Mouse (Mus musculus) CH12.LX (cell line): Measurements from ENCODE around the gene Itgb2. TPM values are rescaled to one million over a fixed set of nuclear protein-coding genes. Genes with fewer than 3 reads are reported as not detected.

Source experiments
- DNase-seq: peaks from one replicate; pipeline ENCODE4 v3.0.0-alpha.2; 2013; ENCODE audit errors: extremely low read depth
- H3K27ac ChIP-seq: 2 replicates; pipeline ENCODE4 v1.5.1; 2012; ENCODE audit warnings: low read depth, mild to moderate bottlenecking, control low read depth, moderate library complexity; ENCODE audit not compliant: insufficient read depth
- H3K27me3 ChIP-seq: replicated peaks from 2 replicates; pipeline ENCODE3; 2012; ENCODE audit warnings: inconsistent platforms
- H3K36me3 ChIP-seq, 2 experiments: replicated peaks in 1 of 2; 2 replicates each; pipeline versions ENCODE3 to v1.6.1; 2012; ENCODE audit warnings: inconsistent platforms in 1 of 2, low read length in 1 of 2, mild to moderate bottlenecking in 1 of 2, mixed read lengths in 1 of 2, moderate library complexity in 1 of 2; ENCODE audit not compliant: control insufficient read depth in 1 of 2, insufficient read depth in 1 of 2
- H3K4me1 ChIP-seq, 2 experiments: 2 replicates each; pipeline ENCODE4 v1.6.1; 2012; ENCODE audit warnings: inconsistent platforms in 1 of 2, moderate library complexity in 1 of 2; ENCODE audit not compliant: insufficient read depth in 2 of 2, control insufficient read depth in 1 of 2
- H3K4me2 ChIP-seq: 2 replicates; pipeline ENCODE4 v1.6.1; 2012; ENCODE audit warnings: low read depth, mild to moderate bottlenecking, control low read depth; ENCODE audit not compliant: poor library complexity, insufficient read depth, severe bottlenecking
- H3K4me3 ChIP-seq, 3 experiments: fragments of 150-350 bp in 1 of 3; sonication (generic) in 1 of 3; replicated peaks in 1 of 3; 2 replicates each; pipeline versions ENCODE3 to v1.5.1; 2011 to 2012; ENCODE audit warnings: low read depth in 2 of 3, low read length in 2 of 3, mild to moderate bottlenecking in 2 of 3, moderate library complexity in 2 of 3, control low read depth in 1 of 3, improper control_type of control experiment in 1 of 3, inconsistent platforms in 1 of 3, mixed read lengths in 1 of 3; ENCODE audit not compliant: poor library complexity in 1 of 3
- H3K79me2 ChIP-seq: replicated peaks from 2 replicates; pipeline ENCODE4 v1.6.1; 2012; ENCODE audit warnings: mild to moderate bottlenecking, moderate library complexity; ENCODE audit not compliant: control insufficient read depth, poor library complexity, insufficient read depth, severe bottlenecking; ENCODE audit errors: extremely low read depth
- H3K9ac ChIP-seq: 2 replicates; pipeline ENCODE4 v1.6.1; 2012; ENCODE audit warnings: low read depth, mild to moderate bottlenecking, control low read depth, moderate library complexity; ENCODE audit not compliant: insufficient read depth
- H3K9me3 ChIP-seq: replicated peaks from 2 replicates; pipeline ENCODE3; 2012; ENCODE audit warnings: low read length, inconsistent platforms, mixed read lengths
- CHD1 ChIP-seq: IDR thresholded peaks from 2 replicates; pipeline ENCODE4 v1.6.1; 2012; ENCODE audit warnings: low read depth, low read length, improper control_type of control experiment, inconsistent platforms
- ETS1 ChIP-seq: conservative IDR thresholded peaks from 2 replicates; pipeline ENCODE4 v1.6.1; 2012; ENCODE audit warnings: low read depth, mild to moderate bottlenecking, inconsistent platforms, low read length, improper control_type of control experiment, moderate library complexity
- GABPA ChIP-seq: IDR thresholded peaks from 2 replicates; pipeline ENCODE4 v1.6.1; 2012; ENCODE audit warnings: low read depth, low read length, improper control_type of control experiment, inconsistent platforms; ENCODE audit not compliant: insufficient replicate concordance
- HCFC1 ChIP-seq: IDR thresholded peaks from 2 replicates; pipeline ENCODE4 v1.6.1; 2012; ENCODE audit warnings: low read depth, mild to moderate bottlenecking, inconsistent platforms, low read length, improper control_type of control experiment
- IRF4 ChIP-seq: IDR thresholded peaks from 2 replicates; pipeline ENCODE4 v1.6.1; 2014; ENCODE audit warnings: low read depth, mild to moderate bottlenecking, inconsistent platforms, low read length, improper control_type of control experiment
- JUN ChIP-seq: IDR thresholded peaks from 2 replicates; pipeline ENCODE4 v1.6.1; 2011; ENCODE audit warnings: low read depth, mild to moderate bottlenecking, low read length, improper control_type of control experiment, moderate library complexity; ENCODE audit not compliant: insufficient read depth
- KAT2A ChIP-seq: IDR thresholded peaks from 2 replicates; pipeline ENCODE4 v1.6.1; 2012; ENCODE audit warnings: low read length, improper control_type of control experiment, inconsistent platforms; ENCODE audit not compliant: insufficient replicate concordance
- MAX ChIP-seq: IDR thresholded peaks from 2 replicates; pipeline ENCODE4 v1.6.1; 2011; ENCODE audit warnings: low read length, improper control_type of control experiment
- MAZ ChIP-seq: IDR thresholded peaks from 2 replicates; pipeline ENCODE4 v1.6.1; 2012; ENCODE audit warnings: low read depth, mild to moderate bottlenecking, inconsistent platforms, low read length, improper control_type of control experiment, moderate library complexity
- NELFE ChIP-seq: IDR thresholded peaks from 2 replicates; pipeline ENCODE4 v1.6.1; 2011; ENCODE audit warnings: low read depth, low read length, improper control_type of control experiment
- RAD21 ChIP-seq: IDR thresholded peaks from 2 replicates; pipeline ENCODE4 v1.6.1; 2011; ENCODE audit warnings: low read depth, mild to moderate bottlenecking, low read length, improper control_type of control experiment, moderate library complexity
- SIN3A ChIP-seq: IDR thresholded peaks from 2 replicates; pipeline ENCODE4 v1.6.1; 2012; ENCODE audit warnings: low read length, improper control_type of control experiment, inconsistent platforms
- USF2 ChIP-seq: conservative IDR thresholded peaks from 2 replicates; pipeline ENCODE4 v1.6.1; 2011; ENCODE audit warnings: low read depth, low read length, improper control_type of control experiment
- ZMIZ1 ChIP-seq: IDR thresholded peaks from 2 replicates; pipeline ENCODE4 v1.6.1; 2012; ENCODE audit warnings: low read depth, mild to moderate bottlenecking, inconsistent platforms, low read length, improper control_type of control experiment
- ZNF384 ChIP-seq: IDR thresholded peaks from 2 replicates; pipeline ENCODE4 v1.6.1; 2012; ENCODE audit warnings: low read depth, low read length, improper control_type of control experiment, inconsistent platforms
- dilution Hi-C: fragments of 300-500 bp; cut with MboI; formaldehyde crosslinking; loops from 2 replicates; pipeline ENCODE4 v1.14.3; 2020; ENCODE audit warnings: low sequenced_read_pairs; ENCODE audit not compliant: extremely low pct_unique_long_range_greater_than_20kb, extremely low pct_ligation_motif_present
- in situ Hi-C: fragments of 300-500 bp; cut with MboI; formaldehyde crosslinking; loops from 3 replicates; pipeline ENCODE4 v1.14.3; 2019; ENCODE audit warnings: low sequenced_read_pairs, low pct_ligation_motif_present, low pct_unique_long_range_greater_than_20kb, mixed read lengths
- polyA plus RNA-seq: library from polyadenylated mRNA; unstranded; fragments of >175 nt; gene quantifications from 2 replicates; pipeline ENCODE4 v1.2.1, GENCODE M21; 2012; ENCODE audit warnings: low read depth; ENCODE audit not compliant: insufficient read length
- total RNA-seq, 2 experiments: library from RNA; depleted of rRNA; stranded (reverse); fragments of 300-350 nt in 1 of 2; fragments of >200 nt in 1 of 2; gene quantifications; 2 replicates each; pipeline ENCODE4 v1.2.3; 2012 to 2014

The Itgb2 gene
- total and polyA plus RNA-seq, 3 experiments, result 32.6 to 54.1 (median 40.2) TPM

- no peak overlapping the region for H3K4me3 ChIP-seq
- no peaks in the 10 kb centered on the region for H3K27me3 ChIP-seq
- no peak for TF ChIP-seq USF2
- no peaks in the 10 kb centered on the region for H3K79me2 ChIP-seq
- peaks cover 45 to 95% of the 10 kb centered on the region in 2 experiments for H3K36me3 ChIP-seq
- dilution Hi-C loops (no loop called here), in situ Hi-C loops (loop anchor here (5.0 kb wide), 1 partner anchor 36 kb away; the partner anchor contains the start of gene Fam207a)
- no peak overlapping the region for H3K9ac ChIP-seq
- no peak for DNase-seq
- peaks cover 0 to 5% of the 10 kb centered on the region in 2 experiments; a peak in 1 of 4 replicates for H3K4me1 ChIP-seq
- H3K4me2 ChIP-seq, result no peak overlapping the region
- H3K9me3 ChIP-seq, result no peaks in the 10 kb centered on the region
- no peak overlapping the region for H3K27ac ChIP-seq
Observed at GRCm38 (mm10) chr10:77553285-77553684, 23.2 kb downstream of the Itgb2 start.

GRCm38 (mm10) chr10:77554918-77555317, 24.9 kb downstream of the Itgb2 start:
- in situ Hi-C loops, result loop anchor here (5.0 kb wide), 1 partner anchor 38 kb away; the partner anchor contains the start of gene Fam207a
- no peak overlapping the region for H3K27ac ChIP-seq
- TF ChIP-seq IRF4 (no peak), JUN (no peak), NELFE (no peak), HCFC1 (no peak), ETS1 (no peak), MAZ (no peak)
- peaks cover 0 to 5% of the 10 kb centered on the region in 2 experiments; a peak in 1 of 4 replicates for H3K4me1 ChIP-seq
- no peak overlapping the region for H3K4me3 ChIP-seq
- no peak for DNase-seq
- H3K36me3 ChIP-seq, result peaks cover 42 to 93% of the 10 kb centered on the region in 2 experiments
- no peaks in the 10 kb centered on the region for H3K9me3 ChIP-seq
- dilution Hi-C loops, result no loop called here
- H3K79me2 ChIP-seq, result no peaks in the 10 kb centered on the region
- H3K4me2 ChIP-seq, result no peak overlapping the region
- no peaks in the 10 kb centered on the region for H3K27me3 ChIP-seq
- no peak overlapping the region for H3K9ac ChIP-seq

- TF ChIP-seq ZNF384, result no peak
- no peak for TF ChIP-seq SIN3A
- TF ChIP-seq RAD21, result no peak
- no peak for TF ChIP-seq HCFC1
- no peak for TF ChIP-seq MAX
- no peak for TF ChIP-seq CHD1
- TF ChIP-seq ZMIZ1, result no peak
- TF ChIP-seq GABPA, result no peak
- no peak for TF ChIP-seq KAT2A
- in situ Hi-C loops, result no loop called here
- Histone ChIP-seq H3K4me2 (no peak overlapping the region), H3K79me2 (no peaks in the 10 kb centered on the region), H3K4me1 (peaks cover 0 to 5% of the 10 kb centered on the region in 2 experiments; a peak in 1 of 4 replicates), H3K9me3 (no peaks in the 10 kb centered on the region), H3K9ac (no peak overlapping the region), H3K36me3 (peaks cover 50 to 93% of the 10 kb centered on the region in 2 experiments), H3K27me3 (no peaks in the 10 kb centered on the region), H3K27ac (no peak overlapping the region), H3K4me3 (no peak overlapping the region)
- no peak for DNase-seq
- dilution Hi-C loops, result no loop called here
Observed at GRCm38 (mm10) chr10:77556631-77557030, 26.6 kb downstream of the Itgb2 start.
